Mouse (Mus musculus) thymus, adult 2 months (tissue): ENCODE results near the gene Inmt. TPM values are rescaled to one million over a fixed set of nuclear protein-coding genes. Genes with fewer than 3 reads are reported as not detected.

Experiments
- DNase-seq: peaks from one replicate; pipeline ENCODE4 v3.0.0; 2021
- H3K27ac ChIP-seq: fragments of 200-500 bp; 2 replicates; pipeline ENCODE4 v1.5.1; 2012; ENCODE audit warnings: low read length, control low read depth; ENCODE audit not compliant: control insufficient read depth, insufficient read depth
- H3K27me3 ChIP-seq: fragments of 200-500 bp; 2 replicates; pipeline ENCODE4 v1.6.1; 2012; ENCODE audit warnings: mild to moderate bottlenecking, low read length, moderate library complexity, mixed read lengths; ENCODE audit not compliant: control insufficient read depth, insufficient read depth
- H3K36me3 ChIP-seq: fragments of 200-500 bp; 2 replicates; pipeline ENCODE4 v1.6.1; 2012; ENCODE audit warnings: mild to moderate bottlenecking, low read length, moderate library complexity; ENCODE audit not compliant: control insufficient read depth, insufficient read depth
- H3K4me1 ChIP-seq: fragments of 200-500 bp; replicated peaks from 2 replicates; pipeline ENCODE4 v1.6.1; 2012; ENCODE audit warnings: low read length; ENCODE audit not compliant: control insufficient read depth, insufficient read depth
- H3K4me3 ChIP-seq: fragments of 200-500 bp; 2 replicates; pipeline ENCODE4 v1.5.1; 2012; ENCODE audit warnings: mild to moderate bottlenecking, low read length, control low read depth, moderate library complexity; ENCODE audit not compliant: control insufficient read depth, insufficient read depth
- CTCF ChIP-seq: fragments of 200-500 bp; IDR thresholded peaks from 2 replicates; pipeline ENCODE4 v1.5.1; 2012; ENCODE audit warnings: mild to moderate bottlenecking, control low read depth, low read length, moderate library complexity, borderline replicate concordance; ENCODE audit not compliant: control insufficient read depth, poor library complexity, insufficient read depth; ENCODE audit errors: extremely low read depth
- POLR2A ChIP-seq: fragments of 200-500 bp; IDR thresholded peaks from 2 replicates; pipeline ENCODE4 v1.6.1; 2012; ENCODE audit warnings: mild to moderate bottlenecking, low read length, control low read depth, moderate library complexity; ENCODE audit not compliant: control insufficient read depth, poor library complexity, insufficient read depth; ENCODE audit errors: extremely low read depth
- WGBS: fragments of 180-500 bp; shearing (Covaris S2); methylation state at CpG from one replicate; pipeline ENCODE4 v1.1.7; 2018; 5-methylcytosine and 5-hydroxymethylcytosine counted together
- polyA plus RNA-seq: library from polyadenylated mRNA; depleted of rRNA; stranded (reverse); fragments of >200 nt; gene quantifications from 2 replicates; pipeline ENCODE4 v1.2.3, GENCODE M21; 2012

Gene Inmt
- polyA plus RNA-seq, 1 experiment: 20.8 TPM

DNA sequence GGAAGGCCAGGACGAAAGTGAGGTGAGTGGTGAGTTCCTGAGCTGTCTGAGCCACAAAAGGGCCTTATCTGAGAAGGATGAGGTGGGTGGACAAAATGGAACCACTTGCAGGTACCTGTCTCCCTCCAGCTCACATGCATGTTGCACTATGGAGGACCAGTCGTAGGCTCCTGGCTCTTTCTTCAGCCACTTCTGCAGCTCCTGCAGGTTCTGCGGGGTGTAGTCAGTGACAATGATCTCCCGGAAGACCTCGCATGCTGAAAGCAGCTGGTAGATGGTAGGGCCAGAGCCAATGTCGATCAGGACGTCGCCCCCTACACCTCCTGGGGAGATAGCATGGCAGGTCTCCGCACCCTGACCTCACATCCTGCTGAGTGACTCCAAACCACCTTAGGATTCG lies 1.7 kb downstream of the Inmt start:
- Histone ChIP-seq H3K36me3 (no peaks in the 10 kb centered on the region), H3K4me3 (no peak overlapping the region), H3K27ac (no peak overlapping the region), H3K27me3 (no peaks in the 10 kb centered on the region), H3K4me1 (no peaks in the 10 kb centered on the region)
- TF ChIP-seq POLR2A (no peak), CTCF (no peak)
- no peak for DNase-seq
- 85% methylated on average over 10 of the region's 10 CpGs for WGBS

DNA sequence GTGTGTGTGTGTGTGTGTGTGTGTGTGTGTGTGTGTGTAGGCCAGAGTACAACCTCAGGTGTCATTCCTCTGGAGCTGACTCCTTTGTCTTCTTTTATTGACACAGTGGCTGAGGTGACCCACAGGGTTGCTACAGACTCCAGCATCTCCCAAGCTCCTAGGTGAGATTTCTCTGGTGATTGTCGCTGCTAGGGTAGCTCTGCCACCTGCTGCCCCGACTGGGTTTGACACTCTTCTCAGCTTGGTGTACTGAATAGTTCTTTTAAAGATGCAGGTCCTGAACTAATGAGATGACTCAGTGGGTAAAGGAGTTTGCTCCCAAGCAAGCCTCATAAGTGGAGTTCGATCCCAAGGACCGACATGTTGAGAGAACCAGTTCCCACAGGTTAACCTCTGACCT lies 3.2 kb downstream of the Inmt start:
- H3K27me3 ChIP-seq: no peaks in the 10 kb centered on the region
- H3K27ac ChIP-seq: no peak overlapping the region
- no peak overlapping the region for H3K4me3 ChIP-seq
- no peaks in the 10 kb centered on the region for H3K4me1 ChIP-seq
- DNase-seq: no peak
- H3K36me3 ChIP-seq: no peaks in the 10 kb centered on the region
- WGBS: 64% methylated on average over 4 of the region's 4 CpGs
- TF ChIP-seq POLR2A (no peak), CTCF (no peak)

DNA sequence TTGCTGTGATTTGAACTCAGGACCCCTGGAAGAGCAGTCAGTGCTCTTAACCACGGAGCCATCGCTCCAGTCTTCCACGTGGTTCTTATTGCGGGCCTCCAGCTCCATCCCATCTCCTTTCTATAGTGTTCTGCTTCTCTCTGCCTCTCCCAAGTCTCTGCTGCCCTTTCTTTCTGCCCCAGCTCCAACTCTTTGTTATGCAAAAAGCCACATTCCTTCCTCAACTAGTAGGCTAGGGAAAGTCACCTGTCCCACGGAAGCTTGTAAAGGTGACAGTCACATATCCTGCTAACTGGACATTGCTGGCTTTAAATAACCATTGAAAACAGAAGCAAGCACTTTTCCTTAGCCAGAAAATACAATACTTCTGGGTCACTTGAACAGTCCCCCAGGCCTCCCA lies 5.0 kb downstream of the Inmt start:
- Histone ChIP-seq H3K36me3 (no peaks in the 10 kb centered on the region), H3K27ac (no peak overlapping the region), H3K4me3 (no peak overlapping the region), H3K27me3 (no peaks in the 10 kb centered on the region), H3K4me1 (no peaks in the 10 kb centered on the region)
- WGBS: 81% methylated on average over 5 of the region's 5 CpGs
- DNase-seq: no peak
- no peak for TF ChIP-seq POLR2A
- TF ChIP-seq CTCF: no peak

- H3K27ac ChIP-seq: no peak overlapping the region
- TF ChIP-seq CTCF: no peak
- TF ChIP-seq POLR2A: no peak
- DNase-seq: peak; percentile 72
- no peaks in the 10 kb centered on the region for H3K36me3 ChIP-seq
- H3K4me1 ChIP-seq: no peaks in the 10 kb centered on the region
- H3K4me3 ChIP-seq: no peak overlapping the region
- no peaks in the 10 kb centered on the region for H3K27me3 ChIP-seq
- WGBS: 43% methylated on average over 7 of the region's 7 CpGs
Measured at GRCm38 (mm10) chr6:55166777-55167463, 7.9 kb downstream of the Inmt start.

- 92% methylated on average over 8 of the region's 8 CpGs for WGBS
- H3K27me3 ChIP-seq: no peaks in the 10 kb centered on the region
Measured at GRCm38 (mm10) chr6:55163046-55163584, 11.7 kb downstream of the Inmt start.

DNA sequence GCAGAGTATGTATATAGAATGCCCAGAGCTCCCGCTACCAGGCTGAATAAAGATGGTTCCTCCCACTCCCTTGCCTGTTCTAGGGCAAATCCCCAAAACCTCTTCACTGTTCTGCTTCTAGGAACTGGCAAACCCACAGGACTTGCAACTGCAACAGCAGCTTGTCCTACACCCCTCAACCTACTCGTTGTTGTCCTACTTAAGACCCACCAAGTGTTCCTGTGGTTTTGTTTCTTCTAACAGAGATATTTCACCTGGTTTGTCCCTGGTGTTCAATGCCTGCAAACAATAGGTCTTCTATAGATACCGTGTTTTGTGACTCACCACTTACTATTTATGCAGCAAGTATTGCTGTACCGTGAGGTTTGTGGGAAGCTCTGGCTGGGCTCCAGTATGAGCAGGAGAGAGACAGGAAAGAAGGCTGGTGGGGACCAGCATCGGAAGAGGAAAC lies 13.5 kb downstream of the Inmt start:
- Histone ChIP-seq H3K36me3 (no peaks in the 10 kb centered on the region), H3K27me3 (no peaks in the 10 kb centered on the region), H3K4me1 (no peaks in the 10 kb centered on the region), H3K4me3 (no peak overlapping the region), H3K27ac (no peak overlapping the region)
- DNase-seq: no peak
- TF ChIP-seq POLR2A: no peak
- 21% methylated on average over 5 of the region's 5 CpGs for WGBS

More at GRCm38 (mm10) chr6:55163046-55163584, 11.7 kb downstream of the Inmt start:
- DNase-seq: no peak
- Histone ChIP-seq H3K4me3 (no peak overlapping the region), H3K36me3 (no peaks in the 10 kb centered on the region), H3K27ac (no peak overlapping the region), H3K4me1 (no peaks in the 10 kb centered on the region)
- TF ChIP-seq CTCF (no peak), POLR2A (no peak)
